Mouse (Mus musculus): ENCODE data around the gene Bcl2l13. TPM values are rescaled to one million over a fixed set of nuclear protein-coding genes. Genes with fewer than 3 reads are reported as not detected.
"Not testable (repeated sequence)": the region's sequence is repeated elsewhere in the genome, so short reads cannot be mapped to it uniquely, and the experiment has no call there.

The Bcl2l13 gene
- 77.2 and 88.2 TPM in 2 replicates for total RNA-seq (2021)
- long read RNA-seq, experiment 1, full-length matches to known transcripts = 52 of 70 reads
- long read RNA-seq, experiment 1, partial matches to known transcripts = 6 of 70 reads
- long read RNA-seq, experiment 1, other reads (novel, unspliced or antisense) = 12 of 70 reads
- long read RNA-seq, experiment 2, full-length matches to known transcripts = 47 of 65 reads
- long read RNA-seq, experiment 2, partial matches to known transcripts = 7 of 65 reads
- long read RNA-seq, experiment 2, other reads (novel, unspliced or antisense) = 11 of 65 reads

DNA sequence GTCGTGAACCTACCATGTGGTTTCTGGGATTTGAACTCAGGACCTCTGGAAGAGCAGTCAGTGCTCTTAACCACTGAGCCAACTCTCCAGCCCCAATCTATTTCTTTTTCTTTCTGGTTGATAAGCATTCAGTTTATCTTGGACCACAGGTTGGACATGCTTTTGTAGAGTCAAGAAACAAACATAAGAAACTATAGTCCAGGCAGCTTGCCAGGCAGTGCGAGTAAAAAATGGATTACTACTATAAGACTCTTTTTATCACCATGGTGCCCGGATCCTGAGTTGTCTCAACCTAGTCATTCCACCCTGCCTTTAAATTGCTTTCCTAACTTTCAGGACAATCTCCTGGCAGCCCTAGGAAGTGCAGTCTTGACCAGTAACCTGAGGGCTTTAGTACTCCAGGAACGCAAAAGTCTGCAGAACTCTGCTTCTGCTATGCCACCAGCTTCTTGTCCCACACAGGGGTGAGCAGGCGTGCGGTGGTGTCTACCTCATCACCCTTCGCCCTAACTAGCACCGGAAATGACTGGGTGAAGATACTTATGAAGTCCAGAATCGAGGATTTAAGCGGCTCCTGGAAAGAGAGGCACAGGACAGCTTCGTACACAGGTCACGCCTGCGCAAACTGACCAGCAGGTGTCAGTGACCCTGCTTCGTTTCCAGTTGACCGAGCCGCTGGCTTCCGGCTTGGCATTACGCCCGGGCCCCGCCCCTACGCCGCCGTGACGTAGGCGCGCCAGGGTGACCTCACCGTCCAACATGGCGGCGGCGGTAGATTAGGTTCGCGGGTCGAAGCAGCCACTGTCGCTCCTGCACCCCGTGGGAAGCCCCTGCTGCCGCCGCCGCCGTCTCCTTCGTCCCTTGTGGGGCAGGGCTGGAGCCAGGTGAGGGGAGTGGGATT, at the start of gene Bcl2l13:
Bcl2l13 (plus strand) TSS at position 739 of the 901 bp plus-strand sequence.
- DNase-seq = peak; percentile 99

- DNase-seq = no peak
These were observed 47.9 kb upstream of the Bcl2l13 start for GRCm38 (mm10) chr6:120788068-120788607.

DNA sequence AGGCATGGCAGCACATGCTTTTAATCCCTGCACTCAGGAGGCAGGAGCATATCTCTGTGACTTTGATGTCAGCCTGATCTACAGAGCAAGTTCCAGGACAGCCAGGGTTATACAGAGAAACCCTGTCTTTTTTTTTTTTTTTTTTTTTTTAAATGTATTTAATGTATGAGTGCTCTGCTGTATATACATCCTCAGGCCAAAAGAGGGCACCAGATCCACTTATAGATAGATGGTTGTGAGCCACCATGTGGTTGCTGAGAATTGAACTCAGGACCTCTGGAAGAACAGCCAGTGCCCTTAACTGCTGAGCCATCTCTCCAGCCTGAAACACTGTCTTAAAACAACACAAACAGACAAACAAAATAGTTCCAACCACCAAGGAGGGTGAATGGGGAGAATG, 47.1 kb upstream of the Bcl2l13 start:
- DNase-seq = no peak

DNA sequence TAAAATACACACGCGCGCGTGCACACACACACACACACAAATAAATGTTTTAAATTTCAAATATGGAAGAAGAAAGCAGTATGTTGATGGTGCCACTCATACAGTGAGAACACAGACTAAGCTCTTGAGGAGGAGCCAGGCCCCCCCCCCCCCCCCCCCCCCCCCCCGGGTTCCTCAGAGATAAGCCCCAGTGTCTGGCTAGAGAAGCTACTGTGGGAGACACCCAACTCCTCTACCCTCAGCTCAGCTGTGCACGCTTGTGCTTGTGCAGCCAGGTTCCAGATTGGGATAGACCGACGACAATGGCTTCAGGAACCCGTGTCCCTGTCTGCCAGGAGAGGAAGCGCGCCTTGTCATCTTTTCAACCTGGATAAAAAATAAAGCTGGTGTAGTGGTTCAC, 45.9 kb upstream of the Bcl2l13 start:
- DNase-seq = no peak

- DNase-seq = no peak
These were observed 45.3 kb upstream of the Bcl2l13 start for GRCm38 (mm10) chr6:120790717-120791116.

DNA sequence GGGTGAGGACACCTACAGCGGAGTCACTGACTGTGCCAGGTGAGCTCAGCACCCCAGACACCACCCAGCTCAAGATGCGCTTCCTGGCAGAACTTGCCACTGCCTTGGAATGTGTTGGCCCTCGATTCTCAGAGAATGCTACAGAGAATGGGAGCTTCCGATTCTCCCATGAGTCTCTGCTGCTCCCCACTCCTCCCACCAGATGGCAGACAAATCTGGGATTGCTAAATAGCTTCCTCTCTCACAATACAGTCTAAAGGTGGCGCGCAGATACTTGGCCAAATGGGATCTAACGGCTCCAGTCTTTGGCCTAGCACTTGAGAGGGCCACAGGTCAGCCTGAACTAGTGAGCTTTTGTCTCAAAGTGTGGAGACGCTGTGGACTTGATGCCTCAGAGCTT, 43.1 kb upstream of the Bcl2l13 start:
- DNase-seq = peak; percentile 38

DNA sequence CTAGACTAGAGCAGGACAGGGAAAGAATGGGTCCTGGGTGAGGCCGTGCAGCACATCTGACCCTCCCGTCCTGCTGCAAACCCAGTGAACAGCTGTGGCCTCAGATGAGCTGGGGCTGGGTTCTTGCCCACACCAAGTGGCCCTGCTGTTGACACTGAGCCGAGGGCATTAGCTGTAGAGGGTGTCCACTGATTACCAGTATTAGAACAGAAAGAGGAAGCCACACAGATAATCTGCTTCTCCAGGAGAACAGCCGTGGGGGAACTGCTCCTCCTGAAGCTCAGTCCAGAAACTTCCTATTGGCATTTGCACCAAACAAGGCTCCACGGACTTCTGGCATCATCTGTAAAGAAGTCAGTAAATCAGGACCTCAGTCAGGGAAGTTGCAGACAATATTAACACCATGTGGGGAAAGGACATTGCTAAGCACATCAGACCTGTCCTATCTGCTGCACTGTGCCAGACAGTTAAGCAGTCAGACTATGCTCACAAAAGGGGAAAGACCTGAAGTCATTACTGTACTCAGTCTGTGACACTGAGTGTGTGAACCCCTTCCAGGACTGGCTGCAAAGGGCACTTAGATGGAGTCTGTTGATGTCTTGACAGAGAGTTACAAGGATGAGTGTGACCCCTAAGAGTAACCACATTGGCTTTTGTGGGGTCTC, 40.5 kb upstream of the Bcl2l13 start:
- DNase-seq = no peak

DNA sequence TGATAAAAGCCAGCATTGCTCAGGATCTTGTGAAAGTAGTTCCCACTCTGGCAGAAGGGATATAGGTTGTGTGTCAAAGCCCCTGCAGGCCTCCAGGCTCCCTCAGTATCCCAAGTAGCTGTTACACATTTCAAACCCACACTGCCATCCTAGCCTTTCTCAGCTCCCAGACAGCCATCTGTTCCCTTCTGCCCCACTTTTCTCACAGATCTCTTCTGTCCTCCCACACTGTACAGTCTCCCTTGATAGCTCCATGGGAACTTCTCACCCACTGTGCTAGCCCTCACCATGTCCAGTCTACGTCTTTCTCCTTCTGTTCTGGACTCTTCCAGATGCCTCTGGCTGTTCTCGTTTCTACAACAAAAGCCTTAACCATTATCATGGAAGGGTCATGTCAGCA, 39.9 kb upstream of the Bcl2l13 start:
- no peak for DNase-seq

- no peak for DNase-seq
These were observed 38.0 kb upstream of the Bcl2l13 start for GRCm38 (mm10) chr6:120798019-120798418.

- no peak for DNase-seq
These were observed 37.1 kb upstream of the Bcl2l13 start for GRCm38 (mm10) chr6:120798905-120799304.

- no peak for DNase-seq
These were observed 36.4 kb upstream of the Bcl2l13 start for GRCm38 (mm10) chr6:120799581-120800041.

- DNase-seq = no peak
These were observed 28.8 kb upstream of the Bcl2l13 start for GRCm38 (mm10) chr6:120806999-120807737.

- no peak for DNase-seq
These were observed 28.3 kb upstream of the Bcl2l13 start for GRCm38 (mm10) chr6:120807738-120808081.

DNA sequence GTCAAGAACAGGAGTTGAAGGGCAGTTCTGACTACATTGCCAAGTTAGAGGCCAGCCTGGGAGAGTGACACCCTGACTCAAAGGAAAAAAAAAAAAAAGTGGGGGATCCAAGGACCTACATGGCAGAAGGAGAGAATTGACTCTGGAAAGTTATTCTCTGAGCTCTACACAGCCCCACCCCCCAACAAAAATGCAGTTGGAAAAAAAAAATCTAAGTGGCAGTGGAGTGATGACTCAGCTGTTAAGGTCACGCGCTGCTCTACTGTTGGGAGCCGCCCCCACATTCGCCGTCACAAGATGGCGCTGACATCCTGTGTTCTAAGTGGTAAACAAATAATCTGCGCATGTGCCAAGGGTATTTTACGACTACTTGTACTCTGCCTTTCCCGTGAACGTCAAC, 24.0 kb upstream of the Bcl2l13 start:
- DNase-seq = not testable (repeated sequence)

GRCm38 (mm10) chr6:120819294-120819693, 16.7 kb upstream of the Bcl2l13 start:
- peak; percentile 31 for DNase-seq

GRCm38 (mm10) chr6:120820144-120820543, 15.9 kb upstream of the Bcl2l13 start:
- peak; percentile 75 for DNase-seq

DNA sequence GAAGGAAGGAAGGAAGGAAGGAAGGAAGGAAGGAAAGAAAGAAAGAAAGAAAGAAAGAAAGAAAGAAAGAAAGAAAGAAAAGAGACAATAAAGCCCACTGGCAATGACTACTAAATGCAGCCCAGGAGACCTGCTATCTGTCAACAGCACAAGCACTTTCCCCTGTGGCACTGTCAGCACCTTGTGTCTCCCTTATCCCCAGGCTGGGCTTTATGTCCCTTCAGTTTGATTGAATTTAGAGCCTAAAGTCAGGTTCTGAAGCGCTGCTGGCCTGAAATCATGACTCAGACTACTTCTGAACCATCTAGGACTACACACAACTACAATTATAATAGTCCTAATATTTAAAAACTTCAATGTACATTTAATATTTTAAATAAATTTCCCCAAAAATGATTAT, 15.1 kb upstream of the Bcl2l13 start:
- no peak for DNase-seq

- DNase-seq = no peak
These were observed 14.3 kb upstream of the Bcl2l13 start for GRCm38 (mm10) chr6:120821715-120822114.

DNA sequence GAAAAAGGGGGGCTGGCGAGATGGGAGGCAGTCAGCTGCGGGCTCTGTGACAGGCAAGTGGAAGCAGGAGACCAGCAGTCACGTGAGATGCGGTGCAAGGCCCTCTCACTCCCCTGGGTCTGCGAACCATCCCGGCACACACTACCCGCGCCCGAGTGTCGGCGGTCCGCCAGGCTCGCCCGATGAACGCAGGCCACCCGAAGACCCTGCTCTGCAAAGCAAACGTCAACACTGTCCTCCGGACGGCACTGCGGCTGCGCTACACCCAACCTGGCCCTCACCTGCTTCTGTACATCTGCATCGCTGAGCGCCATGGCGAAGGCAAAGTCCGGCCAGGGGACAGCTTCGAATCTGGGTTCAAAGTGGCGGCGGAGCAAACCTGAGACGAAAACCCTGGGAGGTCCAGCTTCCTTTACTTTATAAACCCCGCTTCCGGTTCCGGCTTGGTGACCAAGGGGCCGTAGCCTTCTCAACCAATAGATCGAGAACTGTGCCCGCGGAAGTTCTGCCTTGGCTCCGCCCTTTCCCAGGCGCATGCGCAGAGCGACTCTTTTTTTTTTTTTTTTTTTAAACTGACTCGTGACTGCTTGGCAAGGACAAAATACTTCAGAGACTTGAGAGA, 13.6 kb upstream of the Bcl2l13 start, which contains the start of gene Atp6v1e1:
Atp6v1e1 (minus strand) TSS at position 487 of the 622 bp plus-strand sequence.
- peak; percentile 96 for DNase-seq

DNA sequence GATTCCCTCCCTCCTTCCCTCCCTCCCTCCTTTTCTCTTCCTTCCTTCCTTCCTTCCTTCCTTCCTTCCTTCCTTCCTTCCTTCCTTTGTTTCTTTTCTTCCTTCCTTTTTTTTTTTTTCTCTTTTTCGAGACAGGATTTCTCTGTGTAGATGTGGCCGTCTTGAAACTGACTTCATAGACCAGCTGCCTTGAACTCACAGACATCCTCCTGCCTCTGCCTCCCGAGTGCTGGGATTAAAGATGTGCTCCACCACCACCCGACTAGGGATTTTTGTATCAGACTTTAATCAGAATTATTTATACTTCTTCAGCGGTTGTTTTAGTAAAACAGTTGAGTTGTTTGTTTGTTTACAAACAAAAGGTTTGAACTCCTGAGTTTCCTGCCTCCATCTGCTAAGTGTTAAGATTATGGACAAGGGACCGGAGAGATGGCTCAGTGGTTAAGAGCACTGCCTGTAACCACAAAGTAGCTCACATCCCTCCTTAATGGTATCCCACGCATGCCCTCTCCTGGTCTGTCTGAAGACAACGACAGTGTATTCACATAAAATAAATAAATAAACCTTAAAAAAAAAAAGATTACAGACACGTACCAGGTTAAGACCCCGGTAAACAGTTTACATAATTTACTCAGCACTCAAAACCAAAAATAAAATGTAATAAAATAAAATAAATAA, 12.9 kb upstream of the Bcl2l13 start:
- peak; percentile 48 for DNase-seq

DNA sequence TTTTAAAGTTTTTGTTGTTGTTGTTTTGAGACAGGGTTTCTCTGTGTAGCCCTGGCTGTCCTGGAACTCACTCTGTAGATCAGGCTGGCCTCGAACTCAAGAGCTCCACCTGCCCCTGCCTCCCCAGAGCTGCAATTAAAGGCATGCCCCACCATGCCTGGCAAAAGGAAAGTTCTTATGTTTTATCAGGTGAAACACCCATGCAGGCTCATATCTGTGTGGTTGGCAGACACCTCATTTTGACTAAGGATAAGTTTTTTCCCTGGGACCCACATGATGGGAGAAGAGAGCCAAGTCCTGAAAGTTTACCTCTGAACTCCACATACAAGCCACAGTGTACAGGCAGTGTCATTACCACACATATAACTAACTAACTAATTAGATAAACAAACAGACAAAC, 6.0 kb upstream of the Bcl2l13 start:
- DNase-seq = no peak
